Mouse (Mus musculus): Measurements from ENCODE around the gene Pkd2l1. TPM values are rescaled to one million over a fixed set of nuclear protein-coding genes. Genes with fewer than 3 reads are reported as not detected.

Pkd2l1 gene
- polyA plus RNA-seq, 1 experiment, result not detected

- Histone ChIP-seq H3K4me1 (ENCODE audit: control insufficient read depth) (peaks cover 34% of the 10 kb centered on the region), H3K27me3 (ENCODE audit: control insufficient read depth) (no peaks in the 10 kb centered on the region), H3K9me3 (ENCODE audit: control insufficient read depth, low read length) (no peaks in the 10 kb centered on the region), H3K4me3 (replicated peaks) (no peak overlapping the region), H3K36me3 (ENCODE audit: control insufficient read depth) (peaks cover 45% of the 10 kb centered on the region)
- TF ChIP-seq GATA1 (IDR thresholded peaks at IDR 0.05; ENCODE audit: low read length) (no peak), TAL1 (IDR thresholded peaks at IDR 0.05; ENCODE audit: low read length) (no peak)
These were observed 89.2 kb downstream of the Pkd2l1 start for GRCm38 (mm10) chr19:44103001-44103400.

- no peak for TF ChIP-seq TAL1 (IDR thresholded peaks at IDR 0.05; ENCODE audit: low read length)
- TF ChIP-seq GATA1 (IDR thresholded peaks at IDR 0.05; ENCODE audit: low read length), result no peak
- H3K36me3 ChIP-seq (ENCODE audit: control insufficient read depth), result peaks cover 65% of the 10 kb centered on the region
- no peaks in the 10 kb centered on the region for H3K27me3 ChIP-seq (ENCODE audit: control insufficient read depth)
- no peak overlapping the region for H3K4me3 ChIP-seq (replicated peaks)
- no peaks in the 10 kb centered on the region for H3K9me3 ChIP-seq (ENCODE audit: control insufficient read depth, low read length)
- H3K4me1 ChIP-seq (ENCODE audit: control insufficient read depth), result peaks cover 18% of the 10 kb centered on the region
These were observed 91.4 kb downstream of the Pkd2l1 start for GRCm38 (mm10) chr19:44100840-44101239.

Other genes starting within 250 kb of the Pkd2l1 start
- gene Cpn1, start 205.9 kb downstream of the Pkd2l1 start, polyA plus RNA-seq (2012), result 0.20 and 0.42 TPM in 2 replicates
- gene Cyp2c23, start 163.2 kb downstream of the Pkd2l1 start, polyA plus RNA-seq (2012), result 0.06 TPM in 1 of 2 replicates, not detected in the other
- gene Erlin1, start 122.7 kb downstream of the Pkd2l1 start, polyA plus RNA-seq (2012), result 0.02 and 0.04 TPM in 2 replicates
- gene Chuk, start 85.0 kb downstream of the Pkd2l1 start, polyA plus RNA-seq (2012), result 0.27 and 0.37 TPM in 2 replicates
- 0.34 and 0.41 TPM in 2 replicates for gene Cwf19l1, start 56.6 kb downstream of the Pkd2l1 start, polyA plus RNA-seq (2012)
- gene Bloc1s2, start 46.0 kb downstream of the Pkd2l1 start, polyA plus RNA-seq (2012), result 3.9 and 5.6 TPM in 2 replicates
- not detected in 2 replicates for gene Scd3, start 10.8 kb upstream of the Pkd2l1 start, polyA plus RNA-seq (2012)
- gene Scd2, start 101.2 kb upstream of the Pkd2l1 start, polyA plus RNA-seq (2012), result 0.27 TPM in 2 replicates
- not detected in 2 replicates for gene Scd4, start 140.7 kb upstream of the Pkd2l1 start, polyA plus RNA-seq (2012)
- 1.2 and 1.8 TPM in 2 replicates for gene Scd1, start 215.4 kb upstream of the Pkd2l1 start, polyA plus RNA-seq (2012)

Data from erythroblast, embryonic 14.5 days (primary cell).